Mouse (Mus musculus) limb, embryonic 13.5 days (tissue): ENCODE results near the gene Enpp6. TPM values are rescaled to one million over a fixed set of nuclear protein-coding genes. Genes with fewer than 3 reads are reported as not detected.
A peak's percentile ranks its signal among the peaks of the same experiment; 100 is the strongest.

Source experiments
- ATAC-seq: fragments of 200-750 bp; cut with Nextera tagmentation; 2 replicates; pipeline ENCODE4 v1.8.0; 2017; ENCODE audit warnings: low read depth, moderate number of reproducible peaks, moderate TSS enrichment; ENCODE audit not compliant: low FRiP score
- H3K27ac ChIP-seq: fragments of 300-500 bp; sonication (generic); 2 replicates; pipeline ENCODE4 v1.5.1; 2015; ENCODE audit warnings: inconsistent platforms, mild to moderate bottlenecking, moderate library complexity
- H3K27me3 ChIP-seq: fragments of 300-500 bp; sonication (generic); 2 replicates; pipeline ENCODE4 v1.6.1; 2015; ENCODE audit warnings: mild to moderate bottlenecking, inconsistent platforms
- H3K36me3 ChIP-seq: fragments of 300-500 bp; sonication (generic); 2 replicates; pipeline ENCODE4 v1.6.1; 2015; ENCODE audit warnings: inconsistent platforms, mild to moderate bottlenecking, moderate library complexity
- H3K4me1 ChIP-seq: fragments of 300-500 bp; sonication (generic); 2 replicates; pipeline ENCODE4 v1.6.1; 2015; ENCODE audit warnings: inconsistent platforms
- H3K4me2 ChIP-seq: fragments of 300-500 bp; sonication (generic); replicated peaks from 2 replicates; pipeline ENCODE4 v1.6.1; 2015; ENCODE audit warnings: inconsistent platforms, mild to moderate bottlenecking, moderate library complexity
- H3K4me3 ChIP-seq: fragments of 300-500 bp; sonication (generic); 2 replicates; pipeline ENCODE4 v1.5.1; 2015; ENCODE audit warnings: moderate library complexity, mild to moderate bottlenecking, inconsistent platforms
- H3K9ac ChIP-seq: fragments of 300-500 bp; sonication (generic); 2 replicates; pipeline ENCODE4 v1.6.1; 2015; ENCODE audit warnings: mild to moderate bottlenecking, inconsistent platforms
- H3K9me3 ChIP-seq: fragments of 300-500 bp; sonication (generic); 2 replicates; pipeline ENCODE4 v1.6.1; 2016; ENCODE audit warnings: inconsistent platforms
- whole genome bisulfite sequencing: fragments of 180-500 bp; shearing (Covaris S2); methylation state at CpG from one replicate; pipeline ENCODE4 v1.1.7; 2015; 5-methylcytosine and 5-hydroxymethylcytosine counted together
- polyA plus RNA-seq: library from polyadenylated mRNA; unstranded; fragments of >200 nt; fragmentation: Nextera tagmentation; extraction: Ambion mirVana; gene quantifications from 2 replicates; pipeline ENCODE4 v1.2.1, GENCODE M21; 2015

Gene Enpp6
- polyA plus RNA-seq, 1 experiment from 2014 or later = 1.6 TPM

GRCm38 (mm10) chr8:46965812-46966211, 20.9 kb upstream of the Enpp6 start:
- Histone ChIP-seq H3K27ac (no peak overlapping the region), H3K27me3 (peaks cover 7% of the 10 kb centered on the region; the same call in 1 of the 2 replicates), H3K4me1 (peaks cover 40% of the 10 kb centered on the region), H3K36me3 (no peaks in the 10 kb centered on the region), H3K9ac (no peak overlapping the region), H3K9me3 (no peaks in the 10 kb centered on the region), H3K4me3 (no peak overlapping the region), H3K4me2 (no peak overlapping the region)
- ATAC-seq = no peak
- 53% methylated on average over 14 of the region's 14 CpGs for WGBS

GRCm38 (mm10) chr8:46968721-46969120, 18.0 kb upstream of the Enpp6 start:
- 94% methylated on average over 3 of the region's 3 CpGs for WGBS
- no peak for ATAC-seq
- H3K4me1 ChIP-seq = peaks cover 26% of the 10 kb centered on the region
- no peaks in the 10 kb centered on the region for H3K36me3 ChIP-seq
- 0 out of 2 replicates have a peak, but pooled peaks cover under 1% of the 10 kb centered on the region for H3K9me3 ChIP-seq
- no peak overlapping the region for H3K27ac ChIP-seq
- H3K4me2 ChIP-seq = no peak overlapping the region
- peaks cover 7% of the 10 kb centered on the region; the same call in 1 of the 2 replicates for H3K27me3 ChIP-seq
- no peak overlapping the region for H3K9ac ChIP-seq
- no peak overlapping the region for H3K4me3 ChIP-seq

- Histone ChIP-seq H3K9ac (no peak overlapping the region), H3K9me3 (peaks cover 7% of the 10 kb centered on the region; the same call in 1 of the 2 replicates), H3K27me3 (peaks cover 7% of the 10 kb centered on the region; the same call in 1 of the 2 replicates), H3K4me2 (no peak overlapping the region), H3K4me3 (no peak overlapping the region), H3K27ac (no peak overlapping the region), H3K36me3 (no peaks in the 10 kb centered on the region), H3K4me1 (peaks cover 19% of the 10 kb centered on the region)
- ATAC-seq = no peak
- 66% methylated on average over 2 of the region's 2 CpGs for WGBS
Observed at GRCm38 (mm10) chr8:46969386-46969785, 17.3 kb upstream of the Enpp6 start.

GRCm38 (mm10) chr8:46977376-46977775, 9.3 kb upstream of the Enpp6 start:
- H3K9me3 ChIP-seq = peaks cover 8% of the 10 kb centered on the region; the same call in 1 of the 2 replicates
- H3K36me3 ChIP-seq = no peaks in the 10 kb centered on the region
- no peak overlapping the region for H3K9ac ChIP-seq
- WGBS = 70% methylated on average over 4 of the region's 4 CpGs
- no peaks in the 10 kb centered on the region for H3K27me3 ChIP-seq
- H3K4me1 ChIP-seq = no peaks in the 10 kb centered on the region
- ATAC-seq = no peak
- H3K27ac ChIP-seq = no peak overlapping the region
- no peak overlapping the region for H3K4me3 ChIP-seq
- H3K4me2 ChIP-seq = no peak overlapping the region

- Histone ChIP-seq H3K4me3 (no peak overlapping the region), H3K9ac (no peak overlapping the region), H3K36me3 (no peaks in the 10 kb centered on the region), H3K4me1 (peaks cover 2% of the 10 kb centered on the region; the same call in 1 of the 2 replicates), H3K4me2 (no peak overlapping the region), H3K9me3 (no peaks in the 10 kb centered on the region), H3K27ac (no peak overlapping the region), H3K27me3 (no peaks in the 10 kb centered on the region)
- ATAC-seq = no peak
- 84% methylated on average over 6 of the region's 6 CpGs for WGBS
Observed at GRCm38 (mm10) chr8:46982166-46982565, 4.5 kb upstream of the Enpp6 start.

GRCm38 (mm10) chr8:46982770-46983169, 3.9 kb upstream of the Enpp6 start:
- Histone ChIP-seq H3K9ac (no peak overlapping the region), H3K9me3 (no peaks in the 10 kb centered on the region), H3K27me3 (no peaks in the 10 kb centered on the region), H3K4me3 (no peak overlapping the region), H3K36me3 (no peaks in the 10 kb centered on the region), H3K27ac (no peak overlapping the region), H3K4me2 (no peak overlapping the region), H3K4me1 (peaks cover 2% of the 10 kb centered on the region; the same call in 1 of the 2 replicates)
- ATAC-seq = no peak
- 68% methylated on average over 4 of the region's 4 CpGs for WGBS

- H3K4me1 ChIP-seq = peaks cover 2% of the 10 kb centered on the region; the same call in 1 of the 2 replicates
- no peaks in the 10 kb centered on the region for H3K27me3 ChIP-seq
- no peaks in the 10 kb centered on the region for H3K36me3 ChIP-seq
- no peak overlapping the region for H3K4me2 ChIP-seq
- no peak overlapping the region for H3K27ac ChIP-seq
- 82% methylated on average over 11 of the region's 11 CpGs for WGBS
- H3K9ac ChIP-seq = no peak overlapping the region
- H3K4me3 ChIP-seq = no peak overlapping the region
- no peak for ATAC-seq
- H3K9me3 ChIP-seq = no peaks in the 10 kb centered on the region
Observed at GRCm38 (mm10) chr8:46984647-46985046, 2.0 kb upstream of the Enpp6 start.

GRCm38 (mm10) chr8:46988366-46988765, 1.7 kb downstream of the Enpp6 start:
- Histone ChIP-seq H3K4me1 (peaks cover 20% of the 10 kb centered on the region), H3K9ac (no peak overlapping the region), H3K4me2 (no peak overlapping the region), H3K27me3 (no peaks in the 10 kb centered on the region), H3K9me3 (no peaks in the 10 kb centered on the region; the same call in 1 of the 2 replicates), H3K4me3 (no peak overlapping the region), H3K36me3 (no peaks in the 10 kb centered on the region), H3K27ac (no peak overlapping the region)
- no peak for ATAC-seq
- WGBS = 67% methylated on average over 6 of the region's 6 CpGs

- Histone ChIP-seq H3K9ac (no peak overlapping the region), H3K4me3 (no peak overlapping the region), H3K36me3 (no peaks in the 10 kb centered on the region), H3K9me3 (no peaks in the 10 kb centered on the region; the same call in 1 of the 2 replicates), H3K4me2 (no peak overlapping the region), H3K27me3 (no peaks in the 10 kb centered on the region), H3K27ac (0 out of 2 replicates have a peak overlapping the region, but pooled peaks have one; percentile 22), H3K4me1 (peaks cover 23% of the 10 kb centered on the region)
- ATAC-seq = no peak
- 56% methylated on average over 5 of the region's 5 CpGs for WGBS
Observed at GRCm38 (mm10) chr8:46991081-46991480, 4.4 kb downstream of the Enpp6 start.

GRCm38 (mm10) chr8:46992579-46992978, 5.9 kb downstream of the Enpp6 start:
- Histone ChIP-seq H3K9ac (no peak overlapping the region), H3K4me1 (peaks cover 35% of the 10 kb centered on the region), H3K27me3 (no peaks in the 10 kb centered on the region), H3K27ac (no peak overlapping the region), H3K4me2 (no peak overlapping the region), H3K4me3 (no peak overlapping the region), H3K36me3 (no peaks in the 10 kb centered on the region), H3K9me3 (no peaks in the 10 kb centered on the region; the same call in 1 of the 2 replicates)
- WGBS = 94% methylated on average over 9 of the region's 9 CpGs
- ATAC-seq = no peak

GRCm38 (mm10) chr8:46995931-46996664, 9.4 kb downstream of the Enpp6 start:
- Histone ChIP-seq H3K4me1 (peaks cover 34% of the 10 kb centered on the region), H3K9me3 (no peaks in the 10 kb centered on the region; the same call in 1 of the 2 replicates), H3K27ac (peak overlapping the region; percentile 52; the same call in 1 of the 2 replicates), H3K27me3 (no peaks in the 10 kb centered on the region), H3K36me3 (no peaks in the 10 kb centered on the region), H3K4me2 (no peak overlapping the region), H3K9ac (no peak overlapping the region), H3K4me3 (no peak overlapping the region)
- no peak for ATAC-seq
- WGBS = 57% methylated on average over 9 of the region's 9 CpGs

- no peak for ATAC-seq
- Histone ChIP-seq H3K36me3 (no peaks in the 10 kb centered on the region), H3K9ac (no peak overlapping the region), H3K27ac (no peak overlapping the region), H3K27me3 (no peaks in the 10 kb centered on the region), H3K9me3 (no peaks in the 10 kb centered on the region), H3K4me3 (no peak overlapping the region), H3K4me2 (no peak overlapping the region), H3K4me1 (peaks cover 17% of the 10 kb centered on the region)
- WGBS = 89% methylated on average over 5 of the region's 5 CpGs
Observed at GRCm38 (mm10) chr8:47005676-47006075, 19.0 kb downstream of the Enpp6 start.
